Mouse (Mus musculus) cerebellum, postnatal 14 days (tissue): ENCODE results near the gene Pus3.
"Not testable (repeated sequence)": the region's sequence is repeated elsewhere in the genome, so short reads cannot be mapped to it uniquely, and the experiment has no call there.

Source experiments
- DNase-seq, 2 experiments: peaks; one replicate each; pipeline ENCODE4 v3.0.0; 2021; ENCODE audit warnings: mixed read lengths in 2 of 2

The Pus3 gene

GRCm38 (mm10) chr9:35546745-35547144, 11.7 kb upstream of the Pus3 start:
- DNase-seq, result no peak

GRCm38 (mm10) chr9:35548455-35548854, 9.9 kb upstream of the Pus3 start:
- no peak for DNase-seq

DNA sequence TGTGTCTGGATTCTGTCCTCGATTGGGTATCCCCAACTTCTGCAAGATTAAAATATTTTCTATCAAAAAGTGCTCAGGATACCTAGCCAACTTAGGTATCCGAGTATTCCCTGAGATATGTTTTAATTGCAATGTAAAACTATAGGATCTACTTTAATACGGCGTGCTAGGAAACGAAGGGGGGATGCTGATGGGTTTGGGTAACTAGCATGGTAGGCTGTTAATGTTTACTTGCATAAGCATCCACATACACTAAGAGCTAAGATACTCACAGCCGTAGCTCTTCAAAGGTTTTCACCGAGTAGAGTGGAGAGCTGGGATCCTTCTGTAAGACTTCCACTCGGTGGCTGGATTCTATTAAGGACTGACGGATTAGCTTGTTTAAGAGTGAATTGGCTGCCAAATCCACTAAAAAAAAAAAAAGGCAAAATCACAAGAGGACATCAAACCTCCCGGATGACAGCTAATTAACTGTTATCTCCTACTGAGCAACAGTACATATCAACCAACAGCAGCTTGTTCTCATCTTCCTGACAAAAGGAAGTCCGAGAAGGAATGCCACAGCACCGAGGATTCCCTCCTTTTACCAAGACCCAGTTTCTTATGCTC, 1.8 kb upstream of the Pus3 start:
- no peak for DNase-seq

GRCm38 (mm10) chr9:35559009-35559890, 855 bp downstream of the Pus3 start:
- DNase-seq, result peak; percentile 90

DNA sequence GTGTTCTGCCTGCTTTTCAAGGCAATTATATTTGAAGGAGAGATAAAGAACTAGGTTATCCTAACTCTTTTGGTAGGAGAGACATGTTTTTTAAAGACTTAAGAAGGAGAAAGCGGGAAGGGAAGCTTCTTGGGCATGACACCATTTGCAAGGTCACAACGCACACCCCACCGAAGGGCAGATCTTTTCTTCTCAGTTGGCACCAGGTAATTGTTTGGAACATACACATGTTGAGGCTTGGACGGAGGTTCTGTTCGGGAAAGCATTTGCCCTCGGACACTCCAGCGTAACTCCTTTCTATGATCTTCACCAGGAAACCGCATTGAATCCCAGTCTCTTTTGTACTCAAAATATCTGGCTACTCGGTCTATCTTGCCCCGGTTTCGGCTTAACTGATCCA, 2.7 kb downstream of the Pus3 start:
- no peak for DNase-seq

DNA sequence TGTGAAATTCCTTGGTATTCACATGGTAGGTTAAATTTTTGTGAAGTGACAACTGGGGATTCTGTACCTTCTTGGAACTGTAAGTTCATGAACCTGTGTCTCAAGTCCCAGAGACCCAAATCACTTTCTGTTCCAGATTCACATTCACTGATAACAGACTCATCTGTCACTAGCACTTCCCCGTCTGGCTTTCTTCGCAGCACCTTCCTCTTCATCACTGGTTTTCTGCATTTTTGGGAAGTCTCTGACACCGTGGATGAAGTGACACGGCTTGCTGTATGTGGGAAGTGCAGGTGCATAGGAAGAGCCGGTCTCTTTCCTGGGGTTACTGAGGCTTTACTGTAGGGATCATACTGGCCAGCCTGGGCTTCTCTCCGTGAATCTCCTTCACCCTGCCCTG, 3.2 kb downstream of the Pus3 start:
- DNase-seq, result no peak

DNA sequence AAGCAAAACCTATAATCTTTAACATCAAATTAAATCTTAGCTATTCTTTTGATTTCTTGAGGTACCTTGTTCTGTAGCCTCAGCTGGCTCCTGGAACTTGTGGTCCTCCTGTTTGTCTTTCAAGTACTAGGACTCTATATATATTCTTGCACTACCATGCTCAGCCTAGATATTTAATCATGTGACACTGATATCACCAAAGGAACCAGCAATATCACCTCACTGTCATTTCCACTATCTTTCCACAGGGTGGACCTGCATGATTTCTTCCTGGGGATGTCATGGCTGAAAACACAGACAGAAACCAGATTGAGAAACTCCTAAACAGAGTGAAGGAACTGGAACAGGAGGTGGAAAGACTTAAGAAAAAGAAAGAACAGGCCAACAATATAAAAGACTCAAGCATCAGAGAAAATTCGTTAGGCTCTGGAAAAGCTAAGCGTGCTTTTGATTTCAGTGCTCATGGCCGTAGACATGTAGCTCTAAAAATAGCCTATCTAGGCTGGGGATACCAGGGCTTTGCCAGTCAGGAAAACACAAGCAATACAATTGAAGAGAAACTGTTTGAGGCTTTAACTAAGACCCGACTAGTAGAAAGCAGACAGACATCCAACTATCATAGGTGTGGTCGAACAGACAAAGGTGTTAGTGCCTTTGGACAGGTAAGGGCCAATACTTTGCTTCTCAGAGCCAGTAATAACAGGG, 6.3 kb downstream of the Pus3 start:
- DNase-seq, result no peak

- DNase-seq, result no peak
These were observed 9.6 kb downstream of the Pus3 start for GRCm38 (mm10) chr9:35567995-35568394.

GRCm38 (mm10) chr9:35569571-35570534, 11.5 kb downstream of the Pus3 start, which contains the start of the genes Pate2 and Hyls1:
Gene Pate2, plus strand, starts transcription at chr9:35570284.
Gene Hyls1, minus strand, starts transcription at chr9:35570398.
- peak; percentile 94 to 95 for DNase-seq

DNA sequence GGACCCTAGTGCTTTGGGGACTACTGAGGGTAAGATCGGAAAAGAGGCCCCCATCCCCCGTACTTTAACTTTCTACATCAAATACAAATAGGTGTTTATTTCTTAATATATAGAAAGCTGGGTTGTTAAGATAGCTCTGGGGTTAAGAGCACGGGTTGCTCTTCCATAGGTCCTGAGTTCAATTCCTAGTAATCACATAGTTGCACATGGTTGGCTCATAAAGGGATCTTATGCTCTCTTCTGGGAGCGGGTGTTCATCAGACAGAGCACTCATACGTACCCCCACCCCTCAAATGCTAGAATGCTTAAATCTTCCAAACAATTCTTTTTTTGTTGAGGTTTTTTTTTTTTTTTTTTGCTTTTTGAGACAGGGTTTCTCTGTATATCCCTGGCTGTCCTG, 12.3 kb downstream of the Pus3 start:
- no peak for DNase-seq

DNA sequence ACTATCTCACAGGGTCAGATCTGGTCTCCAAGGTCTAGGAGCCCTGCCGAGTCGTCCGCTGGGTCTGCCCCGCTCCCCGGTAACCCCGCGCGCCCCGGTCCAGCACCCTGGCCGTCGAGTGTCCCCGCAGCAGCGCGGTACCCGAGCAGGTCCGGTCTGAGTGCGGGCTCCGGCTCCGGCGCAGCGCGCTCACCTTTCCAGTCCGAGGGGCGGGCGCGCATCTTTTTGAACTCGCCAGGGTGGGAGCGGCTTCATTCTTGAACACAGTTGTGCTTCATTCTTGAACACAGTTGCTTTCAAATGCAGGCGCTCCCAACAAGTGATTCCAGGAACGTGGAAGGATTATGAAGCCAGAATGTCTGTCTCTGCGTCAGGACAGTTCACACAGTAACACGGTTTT, 16.0 kb downstream of the Pus3 start:
- DNase-seq, result no peak

GRCm38 (mm10) chr9:35587674-35588073, 29.3 kb downstream of the Pus3 start:
- no peak for DNase-seq

DNA sequence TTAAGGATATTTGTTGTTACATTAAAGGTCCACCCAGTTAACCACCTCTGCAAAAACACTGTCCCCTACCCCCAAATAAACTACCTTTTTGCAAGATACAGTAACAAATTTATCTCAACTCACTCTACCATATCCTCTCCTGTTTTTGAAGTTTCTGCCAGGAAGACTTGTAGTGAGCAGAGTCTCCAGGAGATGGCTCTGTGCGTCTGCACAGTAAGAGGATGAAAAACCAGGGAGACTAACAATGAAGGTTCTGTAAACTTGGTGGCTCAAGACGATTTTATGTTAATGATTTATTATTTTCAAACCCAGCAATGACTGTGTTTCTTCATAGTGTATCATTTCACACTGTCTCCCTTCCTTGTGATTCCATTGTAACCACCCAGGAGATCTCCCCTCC, 34.5 kb downstream of the Pus3 start:
- peak; percentile 14 to 26 for DNase-seq

DNA sequence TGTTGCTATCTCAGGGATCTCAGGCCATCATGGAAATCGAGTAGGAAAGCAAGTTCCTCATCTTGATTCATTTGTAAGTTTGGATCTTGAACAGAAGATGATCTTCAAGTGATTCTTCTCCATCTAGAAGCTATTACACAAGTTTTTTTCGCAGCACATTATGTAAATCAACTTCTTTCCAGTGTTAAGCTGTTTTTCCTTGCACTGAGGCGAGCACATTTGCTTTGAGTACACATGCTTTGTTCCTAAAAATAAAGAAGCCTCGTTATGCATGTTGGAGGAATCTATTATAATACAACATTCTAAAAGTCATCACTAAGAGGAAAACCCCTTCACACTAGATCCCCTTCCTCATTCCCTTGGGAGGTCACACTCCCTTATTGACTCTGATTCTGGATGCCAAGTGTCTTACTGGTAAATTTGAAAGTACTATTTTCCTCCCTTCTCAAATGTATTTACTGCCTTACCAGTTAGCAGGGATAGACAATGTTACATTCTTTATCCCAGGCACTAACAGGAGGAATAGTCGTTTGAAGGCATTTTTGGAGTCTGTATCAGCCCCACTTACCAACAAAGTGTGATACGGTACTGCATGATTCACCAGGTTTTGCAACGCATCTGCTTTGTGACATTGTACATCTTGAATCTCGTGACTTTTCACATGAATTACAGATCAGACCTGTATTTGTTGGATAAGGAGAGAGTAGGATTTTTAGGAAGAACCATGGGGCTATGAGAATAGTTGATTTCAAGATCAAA, 49.4 kb downstream of the Pus3 start:
- DNase-seq, result no peak

- no peak for DNase-seq
These were observed 53.4 kb downstream of the Pus3 start, which contains the start of gene Pate4 for GRCm38 (mm10) chr9:35611841-35612240. Gene Pate4, minus strand, starts transcription at chr9:35611941.

GRCm38 (mm10) chr9:35614005-35614404, 55.6 kb downstream of the Pus3 start:
- no peak for DNase-seq

- DNase-seq, result not testable (repeated sequence)
These were observed 58.4 kb downstream of the Pus3 start for GRCm38 (mm10) chr9:35616784-35617183.
